Mouse (Mus musculus) R1 (cell line): ENCODE results near the gene Stat2.

ENCODE experiments used
- DNase-seq: peaks from one replicate; pipeline ENCODE4 v3.0.0-alpha.2; 2018; ENCODE audit warnings: low read depth, low spot score

The Stat2 gene

GRCm38 (mm10) chr10:128270287-128270841, at the start of gene Stat2:
Stat2 (plus strand) TSS chr10:128270559.
- peak; percentile 99 for DNase-seq

- peak; percentile 58 for DNase-seq
These were observed 48.6 kb upstream of the Stat2 start for GRCm38 (mm10) chr10:128221533-128222286.

GRCm38 (mm10) chr10:128225064-128225463, 45.3 kb upstream of the Stat2 start:
- no peak for DNase-seq

- no peak for DNase-seq
These were observed 44.8 kb upstream of the Stat2 start, which contains the start of gene Mip for GRCm38 (mm10) chr10:128225538-128225937. Mip (plus strand) TSS chr10:128225838.

- no peak for DNase-seq
These were observed 42.8 kb upstream of the Stat2 start for GRCm38 (mm10) chr10:128227592-128227991.

- DNase-seq: no peak
These were observed 42.4 kb upstream of the Stat2 start for GRCm38 (mm10) chr10:128228009-128228408.

GRCm38 (mm10) chr10:128230582-128230981, 39.8 kb upstream of the Stat2 start:
- no peak for DNase-seq

GRCm38 (mm10) chr10:128231146-128231545, 39.2 kb upstream of the Stat2 start:
- no peak for DNase-seq

GRCm38 (mm10) chr10:128231697-128232419, 38.5 kb upstream of the Stat2 start, which contains the start of gene Timeless:
Timeless (plus strand) TSS chr10:128232065.
- peak; percentile 83 for DNase-seq

- peak; percentile 92 for DNase-seq
These were observed 37.9 kb upstream of the Stat2 start for GRCm38 (mm10) chr10:128232420-128232985.

- DNase-seq: no peak
These were observed 34.0 kb upstream of the Stat2 start for GRCm38 (mm10) chr10:128236321-128236720.

GRCm38 (mm10) chr10:128237807-128238480, 32.4 kb upstream of the Stat2 start:
- no peak for DNase-seq

GRCm38 (mm10) chr10:128239140-128239539, 31.2 kb upstream of the Stat2 start:
- DNase-seq: no peak

GRCm38 (mm10) chr10:128240131-128240530, 30.2 kb upstream of the Stat2 start:
- no peak for DNase-seq

GRCm38 (mm10) chr10:128243252-128243651, 27.1 kb upstream of the Stat2 start:
- no peak for DNase-seq

GRCm38 (mm10) chr10:128244121-128244520, 26.2 kb upstream of the Stat2 start:
- DNase-seq: no peak

GRCm38 (mm10) chr10:128247020-128247732, 23.2 kb upstream of the Stat2 start:
- DNase-seq: peak; percentile 92

- DNase-seq: no peak
These were observed 19.8 kb upstream of the Stat2 start for GRCm38 (mm10) chr10:128250565-128250964.

- DNase-seq: no peak
These were observed 16.6 kb upstream of the Stat2 start, which contains the start of gene Apon for GRCm38 (mm10) chr10:128253677-128254255. Apon (plus strand) TSS chr10:128254096.

- DNase-seq: no peak
These were observed 14.4 kb upstream of the Stat2 start for GRCm38 (mm10) chr10:128255925-128256324.
